Mouse (Mus musculus): ENCODE data around the gene Olr1.

DNA sequence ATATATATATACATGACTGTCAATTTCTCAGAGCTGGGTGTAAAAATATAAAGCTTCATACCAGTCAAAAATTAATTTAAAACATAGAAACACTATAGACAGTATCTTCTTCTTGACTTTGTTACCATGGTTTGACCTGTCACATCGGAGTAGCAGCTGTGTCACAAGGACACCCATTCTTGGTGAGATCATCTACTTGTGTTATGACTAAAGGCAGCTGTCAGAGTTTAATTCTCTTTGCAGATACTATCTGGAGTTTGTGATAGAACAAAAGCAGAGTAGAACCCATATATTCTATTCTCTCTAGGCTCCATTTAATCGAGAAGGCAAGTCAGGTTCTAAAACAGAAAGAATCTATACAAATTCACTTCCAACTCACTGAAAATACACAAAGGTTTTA is 68.9 kb downstream of the Olr1 start:
- TF ChIP-seq POLR2A (IDR thresholded peaks at IDR 0.05; ENCODE audit: low read depth, low read length) (no peak), CTCF (IDR thresholded peaks at IDR 0.05; ENCODE audit: extremely low read depth, insufficient read depth, insufficient read length, insufficient replicate concordance) (no peak)

Measured in spleen, adult 2 months (tissue).